Mouse (Mus musculus): Measurements from ENCODE around the gene Iqschfp. TPM values are rescaled to one million over a fixed set of nuclear protein-coding genes. Genes with fewer than 3 reads are reported as not detected.

Gene Iqschfp
- polyA plus RNA-seq, 1 experiment from 2014 or later: 0.10 TPM

DNA sequence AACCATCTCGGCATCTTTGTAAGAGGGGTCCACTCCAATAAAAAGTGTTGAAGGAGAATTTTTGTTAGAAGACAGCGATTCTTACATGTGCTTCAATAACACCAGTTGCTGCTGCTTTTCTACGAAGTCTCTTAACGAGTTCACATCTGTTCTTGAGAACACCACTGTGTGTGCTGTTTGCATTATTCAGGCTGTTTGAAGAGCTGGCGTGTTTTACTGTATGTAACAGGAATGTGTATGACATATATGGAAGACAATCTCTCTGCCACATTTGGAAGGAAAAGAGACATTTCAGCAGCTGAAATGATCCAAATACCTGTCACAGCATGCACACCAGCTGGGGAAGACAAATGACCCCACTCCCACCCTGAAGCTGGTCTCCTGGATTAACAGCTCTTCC lies 578.6 kb downstream of the Iqschfp start:
- H3K36me3 ChIP-seq: no peaks in the 10 kb centered on the region
- no peak for ATAC-seq (ENCODE audit: insufficient read depth, low FRiP score, low read depth)
- H3K4me2 ChIP-seq: no peak overlapping the region
- no peak overlapping the region for H3K9ac ChIP-seq
- no peaks in the 10 kb centered on the region for H3K9me3 ChIP-seq
- WGBS: 39% methylated on average over 5 of the region's 5 CpGs
- peaks cover 5% of the 10 kb centered on the region; the same call in 1 of the 2 replicates for H3K4me1 ChIP-seq
- H3K4me3 ChIP-seq (replicated peaks): no peak overlapping the region
- no peaks in the 10 kb centered on the region for H3K27me3 ChIP-seq (replicated peaks)
- H3K27ac ChIP-seq: no peak overlapping the region

DNA sequence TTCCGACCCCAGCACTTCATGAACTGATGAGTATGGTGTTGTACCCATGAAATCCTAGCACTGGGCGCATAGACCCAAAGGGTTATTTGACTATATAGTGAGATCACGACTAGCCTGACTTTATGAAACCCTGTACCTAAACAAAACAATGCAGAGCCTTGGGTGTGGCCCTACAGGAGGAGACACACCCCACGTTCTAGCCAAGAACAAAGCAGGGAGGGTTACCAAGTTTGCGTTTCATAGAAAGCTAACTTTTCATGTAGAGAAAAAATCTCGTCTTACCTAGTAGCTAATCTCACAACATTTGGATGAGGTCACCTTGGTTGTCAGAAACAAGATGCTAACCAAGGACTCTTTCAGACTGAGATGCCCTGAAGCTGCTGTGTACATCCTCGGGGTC lies 584.3 kb downstream of the Iqschfp start:
- no peaks in the 10 kb centered on the region for H3K27me3 ChIP-seq (replicated peaks)
- no peaks in the 10 kb centered on the region for H3K36me3 ChIP-seq
- no peak for ATAC-seq (ENCODE audit: insufficient read depth, low FRiP score, low read depth)
- no peaks in the 10 kb centered on the region for H3K9me3 ChIP-seq
- H3K27ac ChIP-seq: no peak overlapping the region
- H3K4me3 ChIP-seq (replicated peaks): no peak overlapping the region
- H3K4me1 ChIP-seq: no peaks in the 10 kb centered on the region
- WGBS: 81% methylated on average over 7 of the region's 7 CpGs
- no peak overlapping the region for H3K4me2 ChIP-seq
- H3K9ac ChIP-seq: no peak overlapping the region

DNA sequence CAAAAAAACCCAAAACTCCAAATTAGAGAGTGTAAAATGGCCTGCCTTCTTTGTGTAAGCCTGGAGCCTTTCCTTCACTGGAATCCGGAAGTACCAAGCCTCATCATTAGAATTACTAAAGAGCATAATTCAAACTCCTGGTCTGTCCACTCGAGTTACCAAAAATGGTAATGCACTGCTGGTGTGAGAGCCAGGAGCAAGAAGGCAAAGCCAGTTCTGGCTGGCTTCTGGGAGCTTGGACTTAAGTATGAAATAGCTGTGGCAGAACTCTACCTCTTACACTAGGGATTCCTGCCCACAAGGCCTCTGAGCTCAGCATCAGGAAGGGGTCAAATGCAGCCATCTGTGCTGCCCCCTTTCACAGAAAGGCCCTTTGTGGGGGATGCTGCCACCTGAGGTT lies 585.4 kb downstream of the Iqschfp start:
- no peaks in the 10 kb centered on the region for H3K4me1 ChIP-seq
- H3K27ac ChIP-seq: peak overlapping the region; percentile 12; the same call in 1 of the 2 replicates
- ATAC-seq (ENCODE audit: insufficient read depth, low FRiP score, low read depth): no peak

DNA sequence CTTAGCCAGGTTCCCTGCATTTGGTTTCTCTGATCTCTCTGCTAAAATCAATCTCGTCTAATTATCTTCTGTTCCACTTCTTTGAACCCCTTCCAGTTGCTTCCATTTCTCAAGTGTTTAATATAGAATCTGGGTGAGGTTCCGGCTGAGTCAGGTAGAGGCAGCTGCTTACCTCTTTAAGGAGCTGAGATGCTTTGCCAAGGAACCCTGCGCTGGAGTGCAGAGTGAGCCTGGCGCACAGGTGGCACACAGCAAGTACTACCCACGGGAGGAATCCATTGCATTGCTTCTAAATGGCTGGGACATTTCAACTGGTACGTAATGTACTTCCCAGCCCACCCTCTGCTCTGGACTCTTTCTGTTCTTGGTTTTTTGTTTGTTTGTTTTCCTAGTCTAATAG lies 587.2 kb downstream of the Iqschfp start:
- ATAC-seq (ENCODE audit: insufficient read depth, low FRiP score, low read depth): no peak
- no peak overlapping the region for H3K4me3 ChIP-seq (replicated peaks)
- no peaks in the 10 kb centered on the region for H3K4me1 ChIP-seq
- no peaks in the 10 kb centered on the region for H3K27me3 ChIP-seq (replicated peaks)
- no peaks in the 10 kb centered on the region for H3K9me3 ChIP-seq
- no peaks in the 10 kb centered on the region for H3K36me3 ChIP-seq
- no peak overlapping the region for H3K4me2 ChIP-seq
- H3K27ac ChIP-seq: no peak overlapping the region
- 78% methylated on average over 6 of the region's 6 CpGs for WGBS
- no peak overlapping the region for H3K9ac ChIP-seq

More for the DNA sequence above, 585.4 kb downstream of the Iqschfp start:
- H3K4me2 ChIP-seq: no peak overlapping the region
- no peaks in the 10 kb centered on the region for H3K9me3 ChIP-seq
- 52% methylated on average over 2 of the region's 2 CpGs for WGBS
- H3K36me3 ChIP-seq: no peaks in the 10 kb centered on the region
- H3K27me3 ChIP-seq (replicated peaks): no peaks in the 10 kb centered on the region
- H3K4me3 ChIP-seq (replicated peaks): no peak overlapping the region
- H3K9ac ChIP-seq: no peak overlapping the region

DNA sequence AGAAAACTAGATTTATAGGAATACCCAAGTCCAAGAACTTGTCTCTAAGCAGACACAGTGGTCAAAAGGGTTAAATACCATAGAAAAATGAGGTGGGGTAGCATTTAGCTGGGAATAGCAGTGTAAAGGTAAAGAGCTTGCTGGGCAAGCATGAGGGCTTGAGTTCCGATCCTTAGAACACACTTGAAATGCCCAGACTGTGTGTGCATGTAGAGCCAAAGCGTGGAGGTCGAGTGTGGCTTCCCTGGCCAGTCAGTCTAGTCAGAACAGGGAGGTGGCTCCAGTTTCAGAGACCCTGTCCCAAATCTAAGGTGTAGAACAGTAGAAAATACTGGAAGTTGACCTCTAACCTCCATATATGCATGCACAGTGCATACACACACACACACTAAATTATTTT lies 591.5 kb downstream of the Iqschfp start:
- H3K27me3 ChIP-seq (replicated peaks): no peaks in the 10 kb centered on the region
- H3K9me3 ChIP-seq: no peaks in the 10 kb centered on the region
- H3K36me3 ChIP-seq: no peaks in the 10 kb centered on the region
- no peaks in the 10 kb centered on the region for H3K4me1 ChIP-seq
- no peak overlapping the region for H3K27ac ChIP-seq
- 89% methylated on average over 3 of the region's 3 CpGs for WGBS
- H3K4me2 ChIP-seq: no peak overlapping the region
- H3K9ac ChIP-seq: no peak overlapping the region
- ATAC-seq (ENCODE audit: insufficient read depth, low FRiP score, low read depth): no peak
- no peak overlapping the region for H3K4me3 ChIP-seq (replicated peaks)

DNA sequence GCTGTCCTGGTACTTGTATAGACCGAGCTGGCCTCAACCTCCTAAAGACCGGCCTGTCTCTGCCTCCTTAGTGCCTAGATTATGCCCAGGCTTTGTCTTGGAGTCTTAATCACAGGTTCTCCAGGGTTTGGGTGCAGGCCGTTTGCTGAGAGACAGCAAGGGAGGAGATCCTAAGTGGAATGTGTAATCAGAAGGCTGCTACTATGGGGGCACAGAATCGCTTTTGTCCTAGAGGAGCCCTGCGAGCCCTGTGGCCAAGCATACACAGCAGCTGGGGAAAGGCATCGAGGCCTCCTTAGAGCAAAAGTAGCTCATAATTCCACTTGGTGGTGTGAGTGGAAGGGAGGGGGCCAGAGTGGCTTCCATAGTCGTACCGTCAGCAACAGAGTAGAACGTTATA lies 592.0 kb downstream of the Iqschfp start:
- no peak for ATAC-seq (ENCODE audit: insufficient read depth, low FRiP score, low read depth)

DNA sequence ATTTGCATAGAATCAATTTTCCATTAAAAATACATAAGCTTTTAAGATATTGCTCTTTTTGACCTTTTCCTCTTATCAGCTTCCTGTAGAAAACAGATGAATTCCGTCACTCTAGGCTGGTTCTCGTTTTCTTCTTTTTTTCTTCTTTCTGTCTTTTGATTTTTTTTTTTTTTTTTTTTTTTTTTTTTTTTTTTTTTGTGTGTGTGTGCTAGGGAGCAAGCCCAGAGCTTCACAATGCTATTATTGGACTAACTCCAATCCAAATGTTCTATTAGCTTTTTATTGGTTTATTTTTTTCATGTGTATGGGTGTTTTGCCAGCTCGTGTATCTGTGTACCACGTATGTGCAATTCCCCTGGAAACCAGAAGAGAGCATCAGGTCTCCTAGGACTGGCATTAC lies 592.5 kb downstream of the Iqschfp start:
- ATAC-seq (ENCODE audit: insufficient read depth, low FRiP score, low read depth): no peak
- WGBS: 75% methylated on average over 4 of the region's 4 CpGs
- H3K4me2 ChIP-seq: no peak overlapping the region
- no peak overlapping the region for H3K9ac ChIP-seq
- H3K4me3 ChIP-seq (replicated peaks): no peak overlapping the region
- no peaks in the 10 kb centered on the region for H3K9me3 ChIP-seq
- H3K36me3 ChIP-seq: no peaks in the 10 kb centered on the region
- no peak overlapping the region for H3K27ac ChIP-seq
- no peaks in the 10 kb centered on the region for H3K27me3 ChIP-seq (replicated peaks)
- H3K4me1 ChIP-seq: no peaks in the 10 kb centered on the region

More for the DNA sequence above, 592.0 kb downstream of the Iqschfp start:
- H3K9ac ChIP-seq: no peak overlapping the region
- no peak overlapping the region for H3K27ac ChIP-seq
- H3K27me3 ChIP-seq (replicated peaks): no peaks in the 10 kb centered on the region
- H3K4me2 ChIP-seq: no peak overlapping the region
- H3K36me3 ChIP-seq: no peaks in the 10 kb centered on the region
- no peaks in the 10 kb centered on the region for H3K9me3 ChIP-seq
- H3K4me1 ChIP-seq: no peaks in the 10 kb centered on the region
- WGBS: 84% methylated on average over 9 of the region's 9 CpGs
- no peak overlapping the region for H3K4me3 ChIP-seq (replicated peaks)

DNA sequence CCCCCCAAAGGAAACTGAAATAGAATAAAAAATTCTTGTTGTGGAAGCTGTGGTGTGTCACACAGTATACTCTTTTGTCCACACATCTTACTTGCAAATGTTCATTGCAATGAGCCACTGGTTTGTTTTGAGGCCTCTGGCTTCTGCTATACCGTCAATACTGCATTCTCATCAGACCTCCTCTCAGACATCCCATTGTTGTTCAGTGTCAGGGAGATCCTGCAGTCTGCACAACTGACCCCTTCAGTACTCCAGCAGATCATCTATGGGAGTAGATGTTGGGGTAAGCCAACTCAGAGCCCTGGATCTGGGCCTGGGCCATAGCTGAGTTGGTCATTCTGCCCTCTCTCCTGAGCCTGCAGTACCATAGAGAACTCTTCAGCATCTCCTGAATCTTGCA lies 595.6 kb downstream of the Iqschfp start:
- no peak for ATAC-seq (ENCODE audit: insufficient read depth, low FRiP score, low read depth)
- Histone ChIP-seq H3K9ac (no peak overlapping the region), H3K9me3 (no peaks in the 10 kb centered on the region), H3K27ac (no peak overlapping the region), H3K4me3 (replicated peaks) (no peak overlapping the region), H3K4me2 (no peak overlapping the region), H3K36me3 (no peaks in the 10 kb centered on the region), H3K27me3 (replicated peaks) (no peaks in the 10 kb centered on the region), H3K4me1 (peaks cover 3% of the 10 kb centered on the region; the same call in 1 of the 2 replicates)
- whole genome bisulfite sequencing: 79% methylated on average over 1 of the region's 1 CpGs

DNA sequence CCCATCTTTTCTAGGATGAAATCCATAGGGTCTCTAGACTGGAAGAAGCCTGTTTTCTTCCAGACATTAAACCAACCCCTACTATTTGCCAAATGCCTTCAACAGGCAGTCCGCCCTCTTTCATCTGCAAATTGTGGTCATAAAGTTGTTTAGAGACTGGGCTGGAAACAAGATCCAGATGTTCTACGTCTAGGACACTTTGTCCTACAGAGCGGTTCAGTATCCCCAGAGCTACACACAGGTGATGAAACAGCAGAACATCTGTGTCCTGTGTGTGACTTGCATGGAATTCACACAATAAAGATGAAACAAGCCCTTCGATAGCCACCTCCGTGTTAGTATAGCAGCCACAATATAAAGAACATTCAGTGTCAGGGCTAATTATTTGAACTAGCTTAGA lies 596.3 kb downstream of the Iqschfp start:
- 52% methylated on average over 5 of the region's 5 CpGs for WGBS
- peaks cover 3% of the 10 kb centered on the region; the same call in 1 of the 2 replicates for H3K4me1 ChIP-seq

DNA sequence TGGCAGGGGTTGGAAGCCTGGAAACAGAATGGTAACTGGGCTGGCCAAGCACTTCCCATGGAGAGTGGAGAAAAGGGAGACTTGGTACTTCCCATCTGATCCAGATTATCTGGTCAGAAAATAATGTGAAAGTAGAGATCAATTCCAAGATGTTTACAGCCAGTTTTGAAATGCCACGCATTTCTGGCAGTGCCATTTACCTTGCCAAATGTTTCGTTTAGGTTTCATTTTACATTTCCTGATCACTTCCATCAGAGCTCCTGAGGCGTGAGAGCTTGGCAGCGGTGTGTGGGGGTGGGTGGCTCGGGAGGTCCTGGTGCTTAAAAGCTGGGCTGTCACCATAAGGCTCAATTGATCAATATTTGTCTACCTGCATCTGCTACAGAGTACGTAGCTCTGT lies 599.5 kb downstream of the Iqschfp start:
- Histone ChIP-seq H3K4me1 (peaks cover 19% of the 10 kb centered on the region), H3K36me3 (no peaks in the 10 kb centered on the region), H3K9ac (no peak overlapping the region), H3K4me3 (replicated peaks) (no peak overlapping the region), H3K27ac (peak overlapping the region; percentile 96; the same call in 1 of the 2 replicates), H3K27me3 (replicated peaks) (no peaks in the 10 kb centered on the region), H3K9me3 (no peaks in the 10 kb centered on the region), H3K4me2 (no peak overlapping the region)
- 60% methylated on average over 6 of the region's 6 CpGs for WGBS
- no peak for ATAC-seq (ENCODE audit: insufficient read depth, low FRiP score, low read depth)

More for the DNA sequence above, 596.3 kb downstream of the Iqschfp start:
- Histone ChIP-seq H3K4me3 (replicated peaks) (no peak overlapping the region), H3K4me2 (no peak overlapping the region), H3K9me3 (no peaks in the 10 kb centered on the region), H3K9ac (no peak overlapping the region), H3K27me3 (replicated peaks) (no peaks in the 10 kb centered on the region), H3K36me3 (no peaks in the 10 kb centered on the region), H3K27ac (no peak overlapping the region)
- no peak for ATAC-seq (ENCODE audit: insufficient read depth, low FRiP score, low read depth)

DNA sequence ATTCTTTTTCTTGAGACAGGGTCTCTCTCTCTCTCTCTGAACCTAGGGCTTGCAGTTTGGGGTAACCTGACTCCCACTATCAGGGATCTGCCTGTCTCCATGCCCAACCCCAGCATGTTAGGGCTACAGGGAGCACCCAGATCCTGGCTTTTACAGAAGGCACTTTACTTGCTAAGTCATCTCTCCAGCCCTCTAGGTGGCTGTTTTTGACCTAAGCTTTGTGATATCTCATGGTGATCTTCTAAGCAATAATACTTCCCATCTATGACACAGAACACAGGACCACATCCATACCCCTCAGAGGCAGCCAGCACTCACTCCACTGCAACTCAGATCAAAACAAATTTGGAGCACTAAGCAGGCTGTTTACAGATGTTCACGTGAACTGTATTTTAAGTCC lies 600.0 kb downstream of the Iqschfp start:
- H3K4me3 ChIP-seq (replicated peaks): 0 out of 2 replicates have a peak overlapping the region, but pooled peaks have one; percentile 69
- H3K27ac ChIP-seq: peak overlapping the region; percentile 96

DNA sequence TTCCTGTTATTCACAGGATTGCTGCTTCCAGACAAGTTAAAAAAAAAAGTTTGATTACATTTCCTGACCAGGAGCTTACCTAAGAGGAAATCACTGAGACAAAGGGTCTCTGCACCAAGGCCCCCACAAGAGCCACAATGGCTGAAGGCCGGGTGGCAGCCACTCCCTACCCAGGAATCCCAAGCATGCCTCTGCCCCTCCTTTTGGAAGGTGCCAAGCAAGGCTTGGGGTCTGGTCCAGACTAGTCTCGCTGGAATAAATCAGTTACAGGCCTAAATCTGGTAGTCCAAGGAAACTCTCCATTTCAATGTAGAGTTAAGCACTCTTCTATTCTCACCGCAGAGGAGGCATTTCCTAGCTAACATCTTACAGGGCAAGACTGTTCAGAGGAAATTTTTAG lies 600.5 kb downstream of the Iqschfp start:
- no peak for ATAC-seq (ENCODE audit: insufficient read depth, low FRiP score, low read depth)
- Histone ChIP-seq H3K27me3 (replicated peaks) (no peaks in the 10 kb centered on the region), H3K9me3 (no peaks in the 10 kb centered on the region), H3K4me2 (peak overlapping the region; percentile 94), H3K4me3 (replicated peaks) (peak overlapping the region; percentile 69), H3K27ac (peak overlapping the region; percentile 96), H3K36me3 (no peaks in the 10 kb centered on the region), H3K4me1 (peaks cover 20% of the 10 kb centered on the region), H3K9ac (no peak overlapping the region)
- WGBS: 22% methylated on average over 3 of the region's 3 CpGs

More for the DNA sequence above, 600.0 kb downstream of the Iqschfp start:
- Histone ChIP-seq H3K4me2 (no peak overlapping the region), H3K9ac (no peak overlapping the region), H3K27me3 (replicated peaks) (no peaks in the 10 kb centered on the region), H3K9me3 (no peaks in the 10 kb centered on the region), H3K4me1 (peaks cover 20% of the 10 kb centered on the region), H3K36me3 (no peaks in the 10 kb centered on the region)
- 54% methylated on average over 1 of the region's 1 CpGs for WGBS
- no peak for ATAC-seq (ENCODE audit: insufficient read depth, low FRiP score, low read depth)

DNA sequence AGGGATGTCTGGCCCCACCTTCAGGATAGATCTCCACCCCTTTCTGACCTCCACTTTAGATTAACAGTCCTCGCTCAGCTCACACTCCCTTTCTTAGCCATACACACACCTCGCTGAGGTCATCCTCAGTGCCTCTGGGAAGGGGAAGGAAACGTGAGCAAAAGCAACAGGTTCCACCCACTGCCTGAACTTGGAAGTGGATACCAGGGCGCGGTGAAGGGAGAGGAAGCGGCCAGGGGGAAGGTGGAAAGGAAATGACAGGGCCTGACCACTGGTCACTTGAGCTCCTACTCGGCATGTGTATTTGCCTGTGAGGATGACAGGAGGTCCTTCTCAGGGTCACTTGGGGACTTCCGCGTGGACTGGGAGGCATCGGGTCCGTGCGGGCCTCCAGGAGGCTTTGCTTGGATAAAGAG lies 601.1 kb downstream of the Iqschfp start:
- Histone ChIP-seq H3K9ac (peak overlapping the region; percentile 62), H3K27ac (peak overlapping the region; percentile 96), H3K36me3 (no peaks in the 10 kb centered on the region), H3K9me3 (no peaks in the 10 kb centered on the region), H3K4me1 (peaks cover 20% of the 10 kb centered on the region), H3K27me3 (replicated peaks) (no peaks in the 10 kb centered on the region), H3K4me2 (peak overlapping the region; percentile 94), H3K4me3 (replicated peaks) (peak overlapping the region; percentile 69)
- 3% methylated on average over 12 of the region's 12 CpGs for WGBS
- peak; percentile 64 for ATAC-seq (ENCODE audit: insufficient read depth, low FRiP score, low read depth)
